In genomic region chr19:5685861-5686260, GRCm38 (mm10) we compare ENCODE assay signal across 16 mouse cellular contexts. TPM values are rescaled to one million over a fixed set of nuclear protein-coding genes. Genes with fewer than 3 reads are reported as not detected.
"Had no signal": no experiment of that assay in that cellular context is flagged by ENCODE, and none has a peak within 500 bp of the region (broad histone marks: within the 10 kb centered on the region; RNA-seq: fewer than 3 reads in every experiment).

No protein-coding gene starts in this region.

- H3K27ac ChIP-seq: kidney, postnatal 0 days; layer of hippocampus, adult 2 months; limb, embryonic 13.5 days; midbrain, embryonic 12.5 days had no signal

- H3K9me3 ChIP-seq: limb, embryonic 13.5 days; midbrain, embryonic 12.5 days had no signal

- ATAC-seq: midbrain, embryonic 16.5 days had no signal

- H3K27me3 ChIP-seq: limb, embryonic 13.5 days; midbrain, embryonic 12.5 days had no signal

- H3K9ac ChIP-seq: midbrain, embryonic 12.5 days had no signal

- H3K4me3 ChIP-seq: layer of hippocampus, adult 2 months; limb, embryonic 13.5 days; midbrain, embryonic 12.5 days had no signal

- H3K4me2 ChIP-seq: limb, embryonic 13.5 days; midbrain, embryonic 12.5 days had no signal

- DNase-seq: kidney, adult 11 months; kidney, adult 9 months; kidney, postnatal 36 days; left cerebral cortex, postnatal 4 days; lung, adult 18-20 months; thymus, adult 18-20 months; thymus, postnatal 14 days had no signal

RNA-seq across cellular contexts. Expression of gene Kcnk7, which starts 18.3 kb away (rescaled TPM):
- total RNA-seq: layer of hippocampus, postnatal 14 days; left cerebral cortex, adult 18-20 months; left cerebral cortex, postnatal 10 days; left cerebral cortex, postnatal 4 days had no signal
- polyA plus RNA-seq: neural tube, embryonic 14.5 days had no signal
